Mouse (Mus musculus) liver, postnatal 0 days (tissue): Measurements from ENCODE around the gene Nfu1.

Source experiments
- CTCF ChIP-seq: sonication (generic); IDR thresholded peaks from 2 replicates; pipeline ENCODE4 v1.5.1; 2016; ENCODE audit warnings: antibody characterized with exemption, low read depth
- EP300 ChIP-seq: IDR thresholded peaks from 2 replicates; pipeline ENCODE4 v1.6.1; 2016; ENCODE audit warnings: antibody characterized with exemption, low read depth, mild to moderate bottlenecking

DNA sequence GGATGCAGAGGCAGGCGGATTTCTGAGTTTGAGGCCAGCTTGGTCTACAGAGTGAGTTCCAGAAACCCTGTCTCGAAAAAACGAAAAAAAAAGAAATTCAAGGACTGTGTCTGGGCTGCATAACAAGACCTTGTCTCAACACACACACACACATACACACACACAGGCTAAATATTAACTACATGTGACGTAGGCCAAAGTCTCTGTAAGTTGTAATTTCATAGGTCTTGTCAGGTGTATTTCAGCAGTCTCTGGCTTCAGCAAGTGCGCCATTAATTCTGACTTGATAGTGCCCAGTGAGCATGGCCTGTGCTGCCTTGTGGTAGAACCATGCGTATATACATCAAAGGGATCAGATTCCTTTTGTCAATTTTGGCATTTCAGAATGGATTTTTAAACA, 7.0 kb upstream of the Nfu1 start:
- TF ChIP-seq CTCF (no peak), EP300 (no peak)
